Mouse (Mus musculus): ENCODE data around the gene Mup7. TPM values are rescaled to one million over a fixed set of nuclear protein-coding genes. Genes with fewer than 3 reads are reported as not detected.

The Mup7 gene
- not detected for total RNA-seq (2023)

GRCm38 (mm10) chr4:60070375-60070774, at the start of gene Mup7:
Mup7 (minus strand) TSS chr4:60070475.

Other genes with a start within 250 kb of the Mup7 start
- not detected for gene Slc46a2, start 155.4 kb downstream of the Mup7 start, total RNA-seq (2023)
- not detected for gene Mup4, start 109.8 kb downstream of the Mup7 start, total RNA-seq (2023)
- gene Mup6, start 106.2 kb downstream of the Mup7 start, total RNA-seq (2023): not detected
- gene Mup2, start 83.8 kb upstream of the Mup7 start, total RNA-seq (2023): not detected
- gene Mup8, start 152.1 kb upstream of the Mup7 start, total RNA-seq (2023): not detected